Mouse (Mus musculus) intestine, embryonic 14.5 days (tissue): Measurements from ENCODE around the gene Ctsl. TPM values are rescaled to one million over a fixed set of nuclear protein-coding genes. Genes with fewer than 3 reads are reported as not detected.

Experiments used
- polyA plus RNA-seq: library from polyadenylated mRNA; unstranded; fragments of >200 nt; fragmentation: Nextera tagmentation; extraction: Ambion mirVana; gene quantifications from 2 replicates; pipeline ENCODE4 v1.2.1, GENCODE M21; 2014

Ctsl gene
- polyA plus RNA-seq, 1 experiment from 2014 or later, result 167 TPM

Other genes with a start within 250 kb of the Ctsl start
- 3.3 and 4.8 TPM in 2 replicates for gene Slc35d2, start 241.5 kb downstream of the Ctsl start, polyA plus RNA-seq
- 22.4 and 23.7 TPM in 2 replicates for gene Zfp367, start 217.7 kb downstream of the Ctsl start, polyA plus RNA-seq
- gene Habp4, start 209.1 kb downstream of the Ctsl start, polyA plus RNA-seq, result 20.1 and 20.9 TPM in 2 replicates
- gene Cdc14b, start 95.6 kb downstream of the Ctsl start, polyA plus RNA-seq, result 16.6 and 19.2 TPM in 2 replicates
- 42.9 and 47.3 TPM in 2 replicates for gene Aaed1, start 58.2 kb downstream of the Ctsl start, polyA plus RNA-seq
- 9.8 and 10.7 TPM in 2 replicates for gene Cdk20, start 61.4 kb upstream of the Ctsl start, polyA plus RNA-seq
- gene Fam240b, start 126.9 kb upstream of the Ctsl start, polyA plus RNA-seq, result not detected in 2 replicates